Mouse (Mus musculus) embryonic facial prominence, embryonic 13.5 days (tissue): ENCODE data around the gene Ppp1r2. TPM values are rescaled to one million over a fixed set of nuclear protein-coding genes. Genes with fewer than 3 reads are reported as not detected.

ENCODE experiments used
- ATAC-seq: fragments of 200-750 bp; cut with Nextera tagmentation; 2 replicates; pipeline ENCODE4 v1.8.0; 2017; ENCODE audit warnings: low read depth; ENCODE audit not compliant: insufficient number of reproducible peaks, insufficient read depth, low FRiP score, low TSS enrichment
- H3K27ac ChIP-seq: fragments of 300-500 bp; sonication (generic); 2 replicates; pipeline ENCODE4 v1.5.1; 2015; ENCODE audit warnings: moderate library complexity, mild to moderate bottlenecking, inconsistent platforms
- H3K27me3 ChIP-seq: fragments of 300-500 bp; sonication (generic); 2 replicates; pipeline ENCODE4 v1.6.1; 2015; ENCODE audit warnings: mild to moderate bottlenecking, inconsistent platforms
- H3K36me3 ChIP-seq: fragments of 300-500 bp; sonication (generic); 2 replicates; pipeline ENCODE4 v1.6.1; 2015; ENCODE audit warnings: mild to moderate bottlenecking, inconsistent platforms
- H3K4me1 ChIP-seq: fragments of 300-500 bp; sonication (generic); 2 replicates; pipeline ENCODE4 v1.6.1; 2015; ENCODE audit warnings: inconsistent platforms
- H3K4me2 ChIP-seq: fragments of 300-500 bp; sonication (generic); 2 replicates; pipeline ENCODE4 v1.6.1; 2015; ENCODE audit warnings: moderate library complexity, mild to moderate bottlenecking, inconsistent platforms
- H3K4me3 ChIP-seq: fragments of 300-500 bp; sonication (generic); 2 replicates; pipeline ENCODE4 v1.5.1; 2015; ENCODE audit warnings: mild to moderate bottlenecking, inconsistent platforms
- H3K9ac ChIP-seq: fragments of 300-500 bp; sonication (generic); 2 replicates; pipeline ENCODE4 v1.6.1; 2015; ENCODE audit warnings: mild to moderate bottlenecking, inconsistent platforms
- H3K9me3 ChIP-seq: fragments of 300-500 bp; sonication (generic); 2 replicates; pipeline ENCODE4 v1.6.1; 2016; ENCODE audit warnings: inconsistent platforms
- WGBS: fragments of 180-500 bp; shearing (Covaris S2); methylation state at CpG from one replicate; pipeline ENCODE4 v1.1.7; 2015; ENCODE audit warnings: mixed read lengths; 5-methylcytosine and 5-hydroxymethylcytosine counted together
- polyA plus RNA-seq: library from polyadenylated mRNA; unstranded; fragments of >200 nt; fragmentation: Nextera tagmentation; extraction: Ambion mirVana; gene quantifications from 2 replicates; pipeline ENCODE4 v1.2.1, GENCODE M21; 2015

The Ppp1r2 gene
- polyA plus RNA-seq, 1 experiment from 2014 or later: 77.5 TPM

- H3K4me2 ChIP-seq: no peak overlapping the region
- no peaks in the 10 kb centered on the region for H3K27me3 ChIP-seq
- H3K36me3 ChIP-seq: no peaks in the 10 kb centered on the region
- H3K27ac ChIP-seq: no peak overlapping the region
- H3K4me1 ChIP-seq: peaks cover 28% of the 10 kb centered on the region
- WGBS: 76% methylated on average over 5 of the region's 5 CpGs
- H3K9me3 ChIP-seq: no peaks in the 10 kb centered on the region
- no peak overlapping the region for H3K9ac ChIP-seq
- H3K4me3 ChIP-seq: no peak overlapping the region
- no peak for ATAC-seq
These were observed 42.4 kb downstream of the Ppp1r2 start for GRCm38 (mm10) chr16:31232491-31233166.

DNA sequence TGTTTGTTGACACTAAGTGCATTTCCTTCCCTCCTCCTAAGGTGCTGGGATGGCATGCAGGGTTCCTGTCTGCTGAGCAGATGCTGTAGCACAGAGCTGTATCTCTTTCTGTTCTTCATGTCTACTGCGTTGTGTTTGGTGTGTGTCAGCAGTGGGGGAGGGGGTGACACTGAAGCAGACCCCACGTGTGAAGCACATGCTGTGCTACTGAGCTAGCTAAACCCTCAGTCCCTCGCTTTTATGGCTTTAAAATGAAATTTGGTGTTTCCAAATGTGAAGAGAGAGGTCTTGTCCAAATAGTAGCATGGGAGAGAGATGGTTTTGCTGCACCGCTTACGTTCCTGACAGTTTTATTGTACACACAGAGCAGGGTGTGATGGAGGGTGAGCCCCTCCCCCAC, 43.5 kb downstream of the Ppp1r2 start:
- Histone ChIP-seq H3K9me3 (no peaks in the 10 kb centered on the region), H3K27me3 (no peaks in the 10 kb centered on the region), H3K4me1 (peaks cover 28% of the 10 kb centered on the region), H3K9ac (no peak overlapping the region), H3K4me2 (no peak overlapping the region), H3K27ac (no peak overlapping the region), H3K36me3 (no peaks in the 10 kb centered on the region), H3K4me3 (no peak overlapping the region)
- no peak for ATAC-seq
- 65% methylated on average over 5 of the region's 5 CpGs for WGBS

- ATAC-seq: no peak
- Histone ChIP-seq H3K27ac (no peak overlapping the region), H3K27me3 (no peaks in the 10 kb centered on the region), H3K36me3 (no peaks in the 10 kb centered on the region), H3K4me3 (no peak overlapping the region), H3K9ac (no peak overlapping the region), H3K4me1 (no peaks in the 10 kb centered on the region), H3K9me3 (no peaks in the 10 kb centered on the region), H3K4me2 (no peak overlapping the region)
- 93% methylated on average over 1 of the region's 1 CpGs for WGBS
These were observed 47.3 kb downstream of the Ppp1r2 start for GRCm38 (mm10) chr16:31227746-31228145.

- no peak for ATAC-seq
- H3K36me3 ChIP-seq: no peaks in the 10 kb centered on the region
- H3K4me3 ChIP-seq: no peak overlapping the region
- H3K27me3 ChIP-seq: no peaks in the 10 kb centered on the region
- no peak overlapping the region for H3K27ac ChIP-seq
- no peak overlapping the region for H3K9ac ChIP-seq
- 92% methylated on average over 4 of the region's 4 CpGs for WGBS
- H3K4me1 ChIP-seq: no peaks in the 10 kb centered on the region; the same call in 1 of the 2 replicates
- H3K4me2 ChIP-seq: no peak overlapping the region
- no peaks in the 10 kb centered on the region; the same call in 1 of the 2 replicates for H3K9me3 ChIP-seq
These were observed 59.8 kb downstream of the Ppp1r2 start for GRCm38 (mm10) chr16:31215271-31215670.

DNA sequence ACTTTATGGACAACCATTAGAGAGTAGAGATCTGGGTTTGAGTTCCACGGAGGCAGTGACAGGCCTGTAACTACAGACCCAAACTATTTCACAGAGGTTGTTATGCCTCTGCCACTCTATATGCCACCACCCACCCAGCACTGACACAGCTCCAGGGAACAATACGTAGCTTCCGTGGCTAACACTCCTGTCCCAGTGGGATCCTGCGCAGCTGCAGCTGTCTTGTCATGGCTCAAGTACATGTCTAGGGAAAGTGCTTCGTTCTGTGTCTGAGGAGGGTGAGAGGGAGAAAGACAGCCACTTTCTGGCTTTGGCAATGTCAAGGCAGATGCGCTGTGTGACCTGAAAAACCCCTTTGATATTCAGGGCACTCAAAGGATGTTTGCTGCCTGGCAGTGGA, 61.6 kb downstream of the Ppp1r2 start:
- no peaks in the 10 kb centered on the region; the same call in 1 of the 2 replicates for H3K9me3 ChIP-seq
- no peak overlapping the region for H3K4me2 ChIP-seq
- 87% methylated on average over 6 of the region's 6 CpGs for WGBS
- H3K36me3 ChIP-seq: no peaks in the 10 kb centered on the region
- H3K4me1 ChIP-seq: no peaks in the 10 kb centered on the region; the same call in 1 of the 2 replicates
- H3K27me3 ChIP-seq: no peaks in the 10 kb centered on the region
- no peak overlapping the region for H3K27ac ChIP-seq
- no peak overlapping the region for H3K9ac ChIP-seq
- H3K4me3 ChIP-seq: no peak overlapping the region
- ATAC-seq: no peak

DNA sequence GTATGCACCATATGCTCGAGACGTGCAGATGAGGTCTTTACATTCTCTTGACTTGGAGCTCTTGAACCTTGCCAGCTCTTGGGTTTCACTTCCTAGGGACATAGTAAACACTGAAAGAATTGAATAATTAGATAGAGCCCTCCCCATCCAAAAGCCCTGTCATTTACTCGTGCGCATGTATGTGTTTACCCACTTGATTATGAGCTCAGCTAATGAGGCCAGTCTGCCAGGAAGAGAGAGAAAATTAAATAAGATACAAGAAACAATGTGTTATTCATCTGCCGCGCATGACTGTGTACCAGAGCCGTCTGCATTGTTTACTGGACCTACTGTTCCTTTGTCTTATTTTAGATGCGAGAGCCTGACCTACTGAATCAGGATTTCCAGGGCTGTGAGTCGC, 63.6 kb downstream of the Ppp1r2 start:
- WGBS: 59% methylated on average over 9 of the region's 9 CpGs
- Histone ChIP-seq H3K4me1 (no peaks in the 10 kb centered on the region; the same call in 1 of the 2 replicates), H3K27me3 (no peaks in the 10 kb centered on the region), H3K36me3 (no peaks in the 10 kb centered on the region), H3K27ac (no peak overlapping the region), H3K4me2 (no peak overlapping the region), H3K9ac (no peak overlapping the region), H3K4me3 (no peak overlapping the region), H3K9me3 (no peaks in the 10 kb centered on the region; the same call in 1 of the 2 replicates)
- no peak for ATAC-seq

DNA sequence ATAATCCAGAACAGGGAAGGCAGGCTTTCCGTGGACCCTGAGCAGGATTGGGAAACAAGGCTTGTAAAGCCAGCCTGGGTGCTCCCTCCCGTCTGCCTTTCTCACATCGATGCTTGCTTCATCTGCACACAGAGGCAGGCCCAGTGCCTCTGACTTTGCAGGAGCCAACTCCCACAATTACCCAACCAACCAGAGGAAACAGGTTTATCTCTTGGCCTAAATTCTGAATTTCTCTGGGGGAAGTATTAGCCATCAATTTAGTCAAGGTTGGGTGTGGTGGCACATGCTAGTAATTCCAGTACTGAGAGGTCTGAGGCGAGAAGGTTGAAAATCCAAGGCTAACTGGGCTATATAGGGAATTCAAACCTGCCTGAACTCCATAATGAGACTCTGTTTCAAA, 64.6 kb downstream of the Ppp1r2 start:
- no peak overlapping the region for H3K9ac ChIP-seq
- no peak overlapping the region for H3K4me3 ChIP-seq
- no peaks in the 10 kb centered on the region; the same call in 1 of the 2 replicates for H3K9me3 ChIP-seq
- H3K27ac ChIP-seq: no peak overlapping the region
- H3K36me3 ChIP-seq: no peaks in the 10 kb centered on the region
- ATAC-seq: no peak
- H3K4me1 ChIP-seq: no peaks in the 10 kb centered on the region; the same call in 1 of the 2 replicates
- H3K27me3 ChIP-seq: no peaks in the 10 kb centered on the region
- WGBS: 70% methylated on average over 4 of the region's 4 CpGs
- no peak overlapping the region for H3K4me2 ChIP-seq

DNA sequence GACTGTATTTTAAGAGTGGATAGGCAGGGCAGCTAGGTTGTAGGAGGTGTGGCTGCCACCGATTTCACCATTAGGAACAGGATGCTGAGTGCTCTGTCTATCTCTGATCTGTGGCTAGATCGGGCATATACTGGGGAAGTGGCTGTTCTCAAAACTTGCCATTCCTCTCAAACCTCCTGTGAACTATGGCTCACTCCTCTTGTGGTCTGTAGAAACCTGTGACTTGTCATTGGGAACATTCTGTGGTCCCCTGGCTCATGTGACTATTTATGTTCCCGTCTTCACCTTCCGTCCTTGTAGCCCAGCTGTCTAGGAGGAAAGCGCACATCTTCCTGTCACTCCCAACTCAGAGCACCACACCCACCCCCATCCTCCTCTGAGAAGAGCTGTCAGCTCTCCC, 65.2 kb downstream of the Ppp1r2 start:
- H3K9ac ChIP-seq: no peak overlapping the region
- no peaks in the 10 kb centered on the region for H3K9me3 ChIP-seq
- 80% methylated on average over 5 of the region's 5 CpGs for WGBS
- H3K36me3 ChIP-seq: no peaks in the 10 kb centered on the region
- ATAC-seq: no peak
- H3K4me3 ChIP-seq: no peak overlapping the region
- no peaks in the 10 kb centered on the region for H3K27me3 ChIP-seq
- H3K4me2 ChIP-seq: no peak overlapping the region
- H3K27ac ChIP-seq: no peak overlapping the region
- H3K4me1 ChIP-seq: no peaks in the 10 kb centered on the region; the same call in 1 of the 2 replicates

DNA sequence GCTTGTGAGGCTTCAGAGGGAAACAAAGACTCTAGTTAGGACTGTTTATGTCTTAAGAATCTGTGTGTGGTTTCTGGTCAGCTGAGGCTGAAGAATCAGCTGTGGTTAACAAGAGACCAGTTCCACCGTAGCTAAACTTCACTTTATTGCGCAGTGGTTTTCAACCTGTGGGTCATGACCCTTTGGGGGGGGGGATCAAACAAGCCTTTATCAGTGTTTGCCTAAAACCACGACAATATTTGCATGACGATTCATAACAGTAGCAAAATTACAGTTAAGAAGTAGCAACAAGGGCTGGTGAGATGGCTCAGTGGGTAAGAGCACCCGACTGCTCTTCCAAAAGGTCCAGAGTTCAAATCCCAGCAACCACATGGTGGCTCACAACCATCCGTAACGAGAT, 69.4 kb downstream of the Ppp1r2 start:
- Histone ChIP-seq H3K9me3 (no peaks in the 10 kb centered on the region), H3K4me3 (no peak overlapping the region), H3K4me1 (no peaks in the 10 kb centered on the region), H3K27me3 (no peaks in the 10 kb centered on the region), H3K36me3 (no peaks in the 10 kb centered on the region), H3K4me2 (no peak overlapping the region), H3K27ac (no peak overlapping the region), H3K9ac (no peak overlapping the region)
- 83% methylated on average over 7 of the region's 7 CpGs for WGBS
- ATAC-seq: no peak

DNA sequence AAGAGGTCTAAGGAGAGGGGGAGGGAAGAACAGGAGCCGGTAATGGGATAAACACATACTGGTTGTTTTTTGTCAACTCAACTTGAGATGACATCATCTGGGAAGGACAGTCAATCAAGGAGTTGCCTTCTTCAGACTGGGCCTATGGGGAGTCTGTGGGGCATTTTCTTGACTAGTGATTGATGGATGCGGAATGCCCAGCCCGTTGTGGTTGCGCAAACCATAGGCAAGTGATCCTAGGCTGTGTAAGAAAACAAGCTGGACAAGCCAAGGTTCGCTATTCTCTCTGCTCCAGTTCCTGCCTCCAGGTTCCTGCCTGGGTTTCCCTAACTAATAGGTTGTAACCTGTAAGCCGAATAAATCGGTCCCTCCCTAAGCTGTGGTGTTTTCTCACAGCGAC, 69.9 kb downstream of the Ppp1r2 start:
- Histone ChIP-seq H3K9ac (no peak overlapping the region), H3K4me1 (no peaks in the 10 kb centered on the region), H3K36me3 (no peaks in the 10 kb centered on the region), H3K4me3 (no peak overlapping the region), H3K4me2 (no peak overlapping the region), H3K27me3 (no peaks in the 10 kb centered on the region), H3K27ac (no peak overlapping the region), H3K9me3 (no peaks in the 10 kb centered on the region)
- WGBS: 90% methylated on average over 8 of the region's 8 CpGs
- no peak for ATAC-seq

DNA sequence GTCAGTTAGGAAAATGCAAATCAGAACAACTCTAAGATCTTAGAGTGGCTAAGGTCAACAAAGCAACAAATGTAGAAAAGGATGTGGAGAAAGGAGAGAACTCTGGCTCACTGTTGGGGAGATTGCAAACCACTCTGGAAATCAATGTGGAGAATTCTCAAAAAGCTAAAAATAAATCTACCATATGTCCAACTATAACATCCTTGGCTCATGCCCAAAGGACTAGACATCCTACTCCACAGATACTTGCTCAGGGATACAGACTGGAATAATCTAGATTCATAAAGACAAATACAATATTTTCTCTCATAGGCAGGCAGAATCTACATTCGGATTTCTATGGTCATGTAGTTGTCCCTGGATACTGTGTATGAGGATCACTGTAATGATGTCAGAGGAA, 70.9 kb downstream of the Ppp1r2 start:
- WGBS: 69% methylated on average over 1 of the region's 1 CpGs
- H3K4me2 ChIP-seq: no peak overlapping the region
- H3K36me3 ChIP-seq: no peaks in the 10 kb centered on the region
- no peak overlapping the region for H3K9ac ChIP-seq
- peaks cover 3% of the 10 kb centered on the region for H3K4me1 ChIP-seq
- no peak overlapping the region for H3K27ac ChIP-seq
- H3K4me3 ChIP-seq: no peak overlapping the region
- H3K9me3 ChIP-seq: no peaks in the 10 kb centered on the region
- no peaks in the 10 kb centered on the region for H3K27me3 ChIP-seq
- no peak for ATAC-seq

DNA sequence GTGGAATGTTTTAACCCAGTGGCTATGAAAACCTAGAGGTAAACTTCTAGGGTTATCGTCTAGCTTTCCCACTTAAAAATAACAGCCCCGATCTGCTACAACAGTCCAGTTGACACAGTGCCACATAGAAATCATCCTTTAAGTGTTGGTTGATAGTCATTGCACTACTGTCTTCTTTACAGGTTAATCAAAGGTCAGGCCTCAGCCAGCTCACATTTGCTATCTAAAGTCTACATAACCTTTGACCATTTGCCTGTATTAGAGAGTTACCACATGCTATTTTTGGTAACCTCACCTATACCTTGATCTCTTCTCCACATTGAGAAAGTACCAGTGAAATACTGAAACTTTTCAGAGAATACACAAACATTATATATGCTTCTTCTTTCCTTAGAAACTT, 73.4 kb downstream of the Ppp1r2 start:
- peak overlapping the region; percentile 77 for H3K4me2 ChIP-seq
- 78% methylated on average over 2 of the region's 2 CpGs for WGBS
- no peaks in the 10 kb centered on the region for H3K36me3 ChIP-seq
- peaks cover 17% of the 10 kb centered on the region for H3K4me1 ChIP-seq
- H3K9ac ChIP-seq: no peak overlapping the region
- H3K27me3 ChIP-seq: no peaks in the 10 kb centered on the region
- H3K4me3 ChIP-seq: peak overlapping the region; percentile 90; the same call in 1 of the 2 replicates
- H3K27ac ChIP-seq: peak overlapping the region; percentile 91; the same call in 1 of the 2 replicates
- H3K9me3 ChIP-seq: no peaks in the 10 kb centered on the region
- no peak for ATAC-seq
